Mouse (Mus musculus): Measurements from ENCODE around the gene 1700019D03Rik.

- TF ChIP-seq CTCF (IDR thresholded peaks at IDR 0.05; ENCODE audit: low read depth) = no peak
- TF ChIP-seq EP300 (optimal IDR thresholded peaks at IDR 0.05) = no peak
Measured at GRCm38 (mm10) chr1:52951146-52951868, 68.7 kb downstream of the 1700019D03Rik start.
